Mouse (Mus musculus) ES-Bruce4 (cell line): ENCODE data around the gene Fgfr2.

ENCODE experiments used
- CTCF ChIP-seq: IDR thresholded peaks from one replicate; pipeline ENCODE4 v1.8.1; 2011; ENCODE audit warnings: low read depth, low read length
- POLR2A ChIP-seq: IDR thresholded peaks from one replicate; pipeline ENCODE4 v1.8.1; 2011; ENCODE audit warnings: low read length; ENCODE audit not compliant: insufficient read depth

DNA sequence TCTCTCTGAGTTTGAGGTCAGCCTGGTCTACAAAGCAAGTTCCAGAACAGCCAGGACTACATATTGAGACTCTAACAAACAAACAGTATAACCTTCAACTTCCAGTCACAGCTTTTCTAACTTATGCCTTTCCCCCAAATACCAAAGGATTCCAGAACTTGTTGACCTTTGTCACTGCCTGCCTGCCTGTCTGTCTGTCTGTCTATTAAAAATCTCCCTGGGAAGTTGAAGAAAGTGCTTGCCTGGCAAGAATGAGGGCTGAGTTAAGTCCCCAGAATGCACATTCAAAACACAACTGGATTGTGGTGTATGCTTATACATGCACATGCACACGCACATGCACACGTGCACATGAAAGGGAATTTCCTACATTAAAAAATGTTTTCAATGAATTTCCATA lies 2502.1 kb downstream of the Fgfr2 start:
- TF ChIP-seq CTCF = no peak
- no peak for TF ChIP-seq POLR2A
